Mouse (Mus musculus): Measurements from ENCODE around the gene Sgce. TPM values are rescaled to one million over a fixed set of nuclear protein-coding genes. Genes with fewer than 3 reads are reported as not detected.

Gene Sgce
- total and polyA plus RNA-seq, 3 experiments, result not detected

- DNase-seq (ENCODE audit: low read depth, low spot score), result no peak
- H3K79me2 ChIP-seq (ENCODE audit: control insufficient read depth, insufficient read depth, low read length, poor library complexity), result no peaks in the 10 kb centered on the region
- TF ChIP-seq HCFC1 (IDR thresholded peaks at IDR 0.05; ENCODE audit: low read depth, low read length) (no peak), KAT2A (conservative IDR thresholded peaks at IDR 0.05; ENCODE audit: low read depth, low read length) (no peak), ZMIZ1 (IDR thresholded peaks at IDR 0.05; ENCODE audit: low read depth, low read length) (no peak), MEF2A (IDR thresholded peaks at IDR 0.05; ENCODE audit: extremely low read depth, insufficient replicate concordance, low read depth, low read length, poor library complexity, severe bottlenecking) (no peak), NELFE (IDR thresholded peaks at IDR 0.05; ENCODE audit: low read depth, low read length) (no peak), POLR2AphosphoS2 (IDR thresholded peaks at IDR 0.05; ENCODE audit: low read length) (no peak), ZC3H11A (IDR thresholded peaks at IDR 0.05; ENCODE audit: low read depth, low read length) (no peak), MYC (IDR thresholded peaks at IDR 0.05; ENCODE audit: low read depth, low read length) (no peak), TBP (IDR thresholded peaks at IDR 0.05; ENCODE audit: low read depth, low read length) (no peak), NRF1 (IDR thresholded peaks at IDR 0.05; ENCODE audit: insufficient read depth, low read depth, low read length, poor library complexity, severe bottlenecking) (no peak), JUND (IDR thresholded peaks at IDR 0.05; ENCODE audit: low read depth, low read length) (no peak), ETS1 (IDR thresholded peaks at IDR 0.05; ENCODE audit: low read depth, low read length) (no peak), EP300 (IDR thresholded peaks at IDR 0.05; ENCODE audit: low read depth in 1 of 2, low read length in 2 of 2) (no peak), CTCF (IDR thresholded peaks at IDR 0.05 in 2 of 3, conservative IDR thresholded peaks at IDR 0.05 in 1 of 3; ENCODE audit: control insufficient read depth in 1 of 3, insufficient read depth in 1 of 3, low read depth in 2 of 3, low read length in 3 of 3, poor library complexity in 1 of 3, severe bottlenecking in 1 of 3) (no peak), SMC3 (IDR thresholded peaks at IDR 0.05; ENCODE audit: low read depth, low read length) (no peak), ZNF384 (IDR thresholded peaks at IDR 0.05; ENCODE audit: low read depth, low read length) (no peak), POLR2AphosphoS5 (IDR thresholded peaks at IDR 0.05; ENCODE audit: borderline replicate concordance, low read depth, low read length) (no peak), CHD1 (IDR thresholded peaks at IDR 0.05; ENCODE audit: low read depth, low read length) (no peak), UBTF (IDR thresholded peaks at IDR 0.05; ENCODE audit: borderline replicate concordance, insufficient read depth, low read depth, low read length) (no peak), RCOR1 (IDR thresholded peaks at IDR 0.05; ENCODE audit: low read depth, low read length) (no peak)
- no peak overlapping the region for H3K9ac ChIP-seq (ENCODE audit: control insufficient read depth, low read depth, low read length, poor library complexity, severe bottlenecking)
- peaks cover 3 to 8% of the 10 kb centered on the region in 2 experiments; a peak in 3 of 4 replicates for H3K27me3 ChIP-seq (ENCODE audit: control insufficient read depth in 1 of 2, insufficient read depth in 2 of 2, low read length in 2 of 2)
- H3K9me3 ChIP-seq (replicated peaks; ENCODE audit: insufficient read depth, low read length), result no peaks in the 10 kb centered on the region
- H3K27ac ChIP-seq (ENCODE audit: control insufficient read depth, low read depth, low read length), result no peak overlapping the region
- H3K4me3 ChIP-seq (ENCODE audit: control insufficient read depth in 1 of 2, insufficient read depth in 1 of 2, low read depth in 2 of 2, low read length in 2 of 2), result no peak overlapping the region
- no peaks in the 10 kb centered on the region for H3K4me1 ChIP-seq (ENCODE audit: control insufficient read depth in 1 of 2, insufficient read depth in 2 of 2, low read length in 2 of 2)
- H3K36me3 ChIP-seq (ENCODE audit: control insufficient read depth in 1 of 2, insufficient read depth in 2 of 2, low read length in 2 of 2), result no peaks in the 10 kb centered on the region
Measured at GRCm38 (mm10) chr6:4703908-4704307, 43.1 kb downstream of the Sgce start.

- H3K9ac ChIP-seq (ENCODE audit: control insufficient read depth, low read depth, low read length, poor library complexity, severe bottlenecking), result no peak overlapping the region
- peaks cover 4 to 9% of the 10 kb centered on the region in 2 experiments for H3K27me3 ChIP-seq (ENCODE audit: control insufficient read depth in 1 of 2, insufficient read depth in 2 of 2, low read length in 2 of 2)
- H3K4me3 ChIP-seq (ENCODE audit: control insufficient read depth in 1 of 2, insufficient read depth in 1 of 2, low read depth in 2 of 2, low read length in 2 of 2), result no peak overlapping the region
- no peaks in the 10 kb centered on the region for H3K79me2 ChIP-seq (ENCODE audit: control insufficient read depth, insufficient read depth, low read length, poor library complexity)
- H3K9me3 ChIP-seq (replicated peaks; ENCODE audit: insufficient read depth, low read length), result no peaks in the 10 kb centered on the region
- H3K36me3 ChIP-seq (ENCODE audit: control insufficient read depth in 1 of 2, insufficient read depth in 2 of 2, low read length in 2 of 2), result no peaks in the 10 kb centered on the region
- no peak for DNase-seq (ENCODE audit: low read depth, low spot score)
- TF ChIP-seq POLR2A (IDR thresholded peaks at IDR 0.05; ENCODE audit: control insufficient read depth in 1 of 2, insufficient read depth in 1 of 2, low read depth in 1 of 2, low read length in 2 of 2, poor library complexity in 1 of 2) (no peak), MAX (IDR thresholded peaks at IDR 0.05; ENCODE audit: low read length) (no peak), TBP (IDR thresholded peaks at IDR 0.05; ENCODE audit: low read depth, low read length) (no peak), MAFK (IDR thresholded peaks at IDR 0.05; ENCODE audit: borderline replicate concordance, low read depth, low read length) (no peak), CTCF (IDR thresholded peaks at IDR 0.05 in 2 of 3, conservative IDR thresholded peaks at IDR 0.05 in 1 of 3; ENCODE audit: control insufficient read depth in 1 of 3, insufficient read depth in 1 of 3, low read depth in 2 of 3, low read length in 3 of 3, poor library complexity in 1 of 3, severe bottlenecking in 1 of 3) (no peak), MXI1 (IDR thresholded peaks at IDR 0.05; ENCODE audit: low read depth, low read length) (no peak), USF2 (IDR thresholded peaks at IDR 0.05; ENCODE audit: borderline replicate concordance in 1 of 2, insufficient read depth in 1 of 2, low read depth in 1 of 2, low read length in 2 of 2) (no peak), BHLHE40 (IDR thresholded peaks at IDR 0.05; ENCODE audit: borderline replicate concordance, low read depth, low read length) (no peak), SMC3 (IDR thresholded peaks at IDR 0.05; ENCODE audit: low read depth, low read length) (no peak)
- H3K27ac ChIP-seq (ENCODE audit: control insufficient read depth, low read depth, low read length), result no peak overlapping the region
- H3K4me1 ChIP-seq (ENCODE audit: control insufficient read depth in 1 of 2, insufficient read depth in 2 of 2, low read length in 2 of 2), result no peaks in the 10 kb centered on the region
Measured at GRCm38 (mm10) chr6:4701641-4702040, 45.4 kb downstream of the Sgce start.

All from MEL (cell line).